Mouse (Mus musculus) small intestine, adult 2 months (tissue): ENCODE measurements around the gene Aasdh. TPM values are rescaled to one million over a fixed set of nuclear protein-coding genes. Genes with fewer than 3 reads are reported as not detected.

Experiments
- H3K27ac ChIP-seq: fragments of 200-500 bp; 2 replicates; pipeline ENCODE4 v1.5.1; 2012; ENCODE audit warnings: low read depth, low read length, control low read depth, inconsistent platforms; ENCODE audit not compliant: insufficient read depth
- H3K27me3 ChIP-seq: fragments of 200-500 bp; 2 replicates; pipeline ENCODE4 v1.6.1; 2012; ENCODE audit warnings: mild to moderate bottlenecking, moderate library complexity, low read length, inconsistent platforms; ENCODE audit not compliant: control insufficient read depth, insufficient read depth
- H3K36me3 ChIP-seq: fragments of 200-500 bp; 2 replicates; pipeline ENCODE4 v1.6.1; 2012; ENCODE audit warnings: mild to moderate bottlenecking, low read length, control low read depth, inconsistent platforms; ENCODE audit not compliant: control insufficient read depth, insufficient read depth
- H3K4me1 ChIP-seq: fragments of 200-500 bp; 2 replicates; pipeline ENCODE4 v1.6.1; 2012; ENCODE audit warnings: low read length, inconsistent platforms, mixed read lengths; ENCODE audit not compliant: control insufficient read depth, insufficient read depth, insufficient read length
- H3K4me3 ChIP-seq: fragments of 200-500 bp; 2 replicates; pipeline ENCODE4 v1.5.1; 2012; ENCODE audit warnings: low read depth, mild to moderate bottlenecking, control low read depth, inconsistent platforms, low read length, moderate library complexity
- CTCF ChIP-seq: fragments of 200-500 bp; IDR thresholded peaks from 2 replicates; pipeline ENCODE4 v1.5.1; 2012; ENCODE audit warnings: low read depth, mild to moderate bottlenecking, control low read depth, inconsistent platforms, low read length, moderate library complexity, mixed read lengths; ENCODE audit not compliant: insufficient replicate concordance, insufficient read length; ENCODE audit errors: extremely low read depth
- POLR2A ChIP-seq: fragments of 200-500 bp; IDR thresholded peaks from 2 replicates; pipeline ENCODE4 v1.6.1; 2012; ENCODE audit warnings: low read depth, mild to moderate bottlenecking, control low read depth, inconsistent platforms, low read length, moderate library complexity
- WGBS: fragments of 180-500 bp; shearing (Covaris S2); methylation state at CpG from one replicate; pipeline ENCODE4 v1.1.7; 2018; 5-methylcytosine and 5-hydroxymethylcytosine counted together
- polyA plus RNA-seq: library from polyadenylated mRNA; depleted of rRNA; stranded (reverse); fragments of >200 nt; gene quantifications from 2 replicates; pipeline ENCODE4 v1.2.3, GENCODE M21; 2012; rRNA removed

The Aasdh gene
- polyA plus RNA-seq: 1.2 and 2.2 TPM in 2 replicates

DNA sequence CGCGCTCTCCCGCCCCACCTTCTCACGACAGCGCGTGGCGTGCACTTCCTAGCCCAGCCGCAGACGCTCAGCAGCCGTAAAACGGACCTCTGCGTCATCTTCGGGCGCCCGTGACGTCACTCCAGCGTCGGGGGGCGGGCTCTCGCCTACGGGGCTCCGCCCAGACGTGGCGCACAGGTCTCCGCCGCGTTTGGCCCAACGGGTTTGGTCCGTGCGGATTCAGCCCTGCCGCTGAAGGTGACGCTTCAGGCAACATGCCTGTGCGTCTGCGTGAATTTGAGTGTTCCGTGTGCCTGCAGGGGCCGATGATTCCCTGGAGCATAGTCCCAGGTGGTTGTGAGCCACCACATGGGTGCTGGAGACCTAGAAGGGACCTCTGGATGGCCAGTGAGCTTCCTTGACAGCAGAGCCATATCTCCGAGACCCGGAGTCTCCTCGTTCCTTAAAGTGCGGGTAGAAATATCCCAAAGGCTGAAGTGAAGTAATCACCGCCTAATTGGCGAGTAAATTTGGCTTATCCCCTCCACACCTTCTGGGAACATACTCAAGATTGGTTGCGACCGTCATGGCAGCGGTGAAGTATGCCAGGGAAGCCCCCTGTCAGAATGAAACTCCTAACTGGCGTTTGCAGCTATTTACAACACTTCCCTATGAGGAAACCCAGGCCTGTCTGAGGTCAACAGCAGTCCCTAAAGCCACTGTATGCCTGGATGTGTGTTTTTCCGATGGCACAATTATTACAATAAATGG, at the start of gene Aasdh:
Gene Aasdh (minus strand): TSS at position 110 of the 750 bp plus-strand sequence.
- H3K27me3 ChIP-seq: no peaks in the 10 kb centered on the region
- H3K4me3 ChIP-seq: peak within 1 kb of the TSS; percentile 82
- TF ChIP-seq CTCF (no peak), POLR2A (peak; percentile 87)
- peaks cover 5% of the 10 kb centered on the region; the same call in 1 of the 2 replicates for H3K36me3 ChIP-seq
- WGBS: under 1% methylated on average over 47 of the region's 47 CpGs
- peak within 1 kb of the TSS; percentile 78 for H3K27ac ChIP-seq
- H3K4me1 ChIP-seq: no peaks in the 10 kb centered on the region; the same call in 1 of the 2 replicates

DNA sequence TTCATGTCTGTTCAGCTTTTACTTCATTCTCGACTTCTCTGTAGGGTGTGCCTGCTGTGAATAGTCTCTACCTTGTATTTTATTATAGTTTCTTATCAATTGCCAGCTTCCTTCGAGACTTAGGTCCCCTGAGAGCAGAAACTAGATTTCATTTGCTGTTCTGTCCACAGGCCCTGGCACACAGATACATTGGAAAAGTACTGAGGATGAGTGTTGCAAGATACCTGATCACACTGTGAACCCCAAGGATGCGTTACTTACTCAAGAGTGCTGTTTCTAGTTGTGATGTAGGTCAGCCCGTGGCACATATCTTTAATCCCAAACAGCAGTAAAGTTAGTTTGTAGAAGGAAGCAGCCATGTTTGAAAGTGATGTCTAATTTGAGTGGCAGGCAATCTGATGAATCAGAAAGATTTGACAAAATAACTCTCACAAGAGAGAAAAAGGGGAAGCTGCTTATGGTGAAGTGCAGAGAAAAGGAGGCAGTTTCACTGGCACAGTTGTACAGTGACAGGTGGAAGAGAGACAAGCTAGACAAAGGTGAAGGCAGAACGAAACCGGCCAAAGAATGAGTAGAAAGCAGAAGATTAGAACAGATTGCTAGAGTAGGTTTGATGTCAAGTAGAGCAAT, 49.1 kb upstream of the Aasdh start:
- TF ChIP-seq CTCF (no peak), POLR2A (no peak)
- Histone ChIP-seq H3K27ac (no peak overlapping the region), H3K4me1 (peaks cover 10% of the 10 kb centered on the region; the same call in 1 of the 2 replicates), H3K36me3 (peaks cover 12% of the 10 kb centered on the region), H3K4me3 (no peak overlapping the region), H3K27me3 (no peaks in the 10 kb centered on the region)
- 41% methylated on average over 6 of the region's 6 CpGs for WGBS

DNA sequence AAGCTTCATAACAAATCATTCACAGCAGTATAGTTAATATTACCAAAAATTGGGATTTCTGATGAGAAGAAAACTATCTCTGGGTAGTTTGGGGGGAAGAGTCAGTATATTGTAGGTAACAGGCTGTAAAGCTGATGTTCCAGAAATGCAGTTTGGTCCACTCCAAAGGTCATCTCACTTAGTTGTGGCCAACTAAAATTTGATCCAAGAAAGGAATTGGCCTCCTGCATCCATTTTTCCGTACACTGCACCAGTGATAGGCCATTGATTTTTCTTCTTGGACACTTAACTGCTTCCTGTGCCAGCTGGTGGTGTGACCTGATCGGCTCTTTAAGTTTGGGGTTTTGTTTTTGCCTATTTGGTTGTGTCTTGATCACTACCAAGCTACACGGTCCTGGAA, 48.5 kb upstream of the Aasdh start:
- Histone ChIP-seq H3K4me3 (no peak overlapping the region), H3K36me3 (peaks cover 11% of the 10 kb centered on the region), H3K27me3 (no peaks in the 10 kb centered on the region), H3K4me1 (peaks cover 10% of the 10 kb centered on the region; the same call in 1 of the 2 replicates), H3K27ac (no peak overlapping the region)
- TF ChIP-seq POLR2A (no peak), CTCF (no peak)
- WGBS: 27% methylated on average over 3 of the region's 3 CpGs

DNA sequence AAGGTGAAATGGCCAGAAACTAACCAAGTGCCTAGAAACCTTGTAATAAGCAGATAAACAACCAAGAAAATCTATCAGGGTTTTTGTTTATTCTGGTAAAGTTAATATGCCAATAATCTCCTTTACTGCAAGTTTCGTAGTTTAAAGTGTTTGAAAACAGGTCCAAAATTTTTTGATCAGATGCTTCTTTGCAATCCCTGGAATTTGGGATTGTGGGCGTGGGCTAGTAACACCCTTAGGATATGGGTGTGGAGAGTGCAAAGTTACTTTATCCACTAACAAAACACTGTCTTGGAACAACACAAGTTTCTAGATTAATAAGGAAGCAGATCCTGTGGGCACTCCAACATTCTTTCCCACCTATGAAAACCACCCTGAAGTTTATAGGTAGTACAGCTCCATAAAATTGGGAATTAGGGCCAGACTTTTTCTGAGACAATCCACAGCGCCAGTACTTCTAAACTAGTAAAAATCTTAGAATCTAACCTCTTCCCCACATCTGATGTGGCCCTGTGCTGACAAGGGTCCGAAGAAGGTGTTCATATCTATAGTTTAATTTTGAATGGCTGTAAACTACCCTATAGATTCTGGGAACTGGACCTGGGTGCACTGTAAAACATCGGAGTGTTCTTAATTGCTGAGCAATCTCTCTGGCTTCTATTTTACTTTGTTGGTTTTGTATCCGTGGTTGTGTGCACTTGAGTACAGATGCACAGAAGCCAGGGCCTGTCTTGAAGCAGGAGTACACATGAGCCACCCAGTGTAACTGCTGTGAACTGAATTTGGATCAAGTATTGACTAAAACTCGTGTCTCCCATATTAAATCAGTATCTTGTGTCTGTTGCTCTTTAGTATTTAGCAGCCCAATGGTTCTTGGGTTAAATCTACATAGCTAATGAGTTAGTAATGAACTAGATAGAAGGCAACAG, 47.1 kb upstream of the Aasdh start:
- peak overlapping the region; percentile 73 for H3K4me3 ChIP-seq
- peaks cover 6% of the 10 kb centered on the region for H3K36me3 ChIP-seq
- peaks cover 10% of the 10 kb centered on the region; the same call in 1 of the 2 replicates for H3K4me1 ChIP-seq
- 5% methylated on average over 7 of the region's 7 CpGs for WGBS
- H3K27ac ChIP-seq: peak overlapping the region; percentile 80; the same call in 1 of the 2 replicates
- no peaks in the 10 kb centered on the region for H3K27me3 ChIP-seq
- TF ChIP-seq CTCF (no peak), POLR2A (no peak)

DNA sequence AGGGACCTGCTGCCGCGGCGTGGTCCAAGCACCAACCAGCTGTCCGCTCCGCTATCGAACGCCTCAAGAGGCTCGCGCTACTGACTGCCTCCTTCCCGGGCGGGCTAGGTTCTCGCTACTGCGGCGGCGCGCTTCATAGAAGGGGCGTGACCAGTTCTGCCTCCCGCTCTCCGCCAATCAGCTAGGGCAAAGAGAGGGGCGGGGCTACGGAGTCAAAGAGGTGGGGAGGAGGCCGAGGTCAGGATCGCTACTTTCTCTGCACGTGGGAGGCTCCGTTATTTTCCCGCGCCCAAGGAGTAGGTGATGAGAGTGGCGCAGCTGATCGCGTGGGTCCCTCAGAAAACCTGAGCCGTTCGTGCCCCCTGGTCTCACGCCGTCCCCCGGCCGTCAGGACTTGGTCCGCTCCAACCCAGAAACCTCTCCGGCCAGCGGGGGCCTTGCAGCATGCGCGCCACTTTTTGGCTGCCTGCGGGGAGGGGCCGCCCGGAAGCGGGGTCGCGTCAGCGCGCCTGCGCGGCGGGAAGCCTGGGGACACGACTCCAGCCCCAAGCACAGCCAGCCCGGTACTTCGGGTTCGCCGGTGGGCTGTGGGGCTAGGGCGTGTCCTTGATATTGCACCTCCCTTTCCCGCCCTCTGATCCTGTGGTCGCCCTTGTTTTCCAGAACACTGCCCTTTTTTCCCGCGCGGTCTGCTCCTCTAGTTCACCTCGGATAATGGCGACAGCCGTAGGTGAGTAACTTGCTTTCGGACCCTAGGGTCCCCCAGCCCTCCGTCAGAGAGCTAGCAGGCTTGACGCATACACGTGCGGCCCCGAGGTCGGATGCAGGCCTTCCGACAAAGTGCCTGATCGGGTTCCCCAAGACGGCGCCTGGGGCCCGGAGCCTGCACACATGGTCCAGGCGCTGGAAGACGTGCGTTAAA, 46.1 kb upstream of the Aasdh start, which contains the start of the genes Paics and Ppat:
Gene Paics (plus strand): TSS at position 202 of the 922 bp plus-strand sequence.
Gene Ppat (minus strand): TSS at position 473 of the 922 bp plus-strand sequence.
- under 1% methylated on average over 81 of the region's 81 CpGs for WGBS

More for the DNA sequence above, 46.1 kb upstream of the Aasdh start, which contains the start of the genes Paics and Ppat:
- no peak for TF ChIP-seq CTCF
- TF ChIP-seq POLR2A: peak; percentile 40; the same call in 1 of the 2 replicates
- H3K4me1 ChIP-seq: peaks cover 10% of the 10 kb centered on the region; the same call in 1 of the 2 replicates
- H3K27ac ChIP-seq: peak within 1 kb of the TSS; percentile 80
- H3K36me3 ChIP-seq: no peaks in the 10 kb centered on the region; the same call in 1 of the 2 replicates
- H3K4me3 ChIP-seq: peak within 1 kb of the TSS; percentile 73
- no peaks in the 10 kb centered on the region for H3K27me3 ChIP-seq
